Mouse (Mus musculus): ENCODE results near the gene Tmem259.

The Tmem259 gene

DNA sequence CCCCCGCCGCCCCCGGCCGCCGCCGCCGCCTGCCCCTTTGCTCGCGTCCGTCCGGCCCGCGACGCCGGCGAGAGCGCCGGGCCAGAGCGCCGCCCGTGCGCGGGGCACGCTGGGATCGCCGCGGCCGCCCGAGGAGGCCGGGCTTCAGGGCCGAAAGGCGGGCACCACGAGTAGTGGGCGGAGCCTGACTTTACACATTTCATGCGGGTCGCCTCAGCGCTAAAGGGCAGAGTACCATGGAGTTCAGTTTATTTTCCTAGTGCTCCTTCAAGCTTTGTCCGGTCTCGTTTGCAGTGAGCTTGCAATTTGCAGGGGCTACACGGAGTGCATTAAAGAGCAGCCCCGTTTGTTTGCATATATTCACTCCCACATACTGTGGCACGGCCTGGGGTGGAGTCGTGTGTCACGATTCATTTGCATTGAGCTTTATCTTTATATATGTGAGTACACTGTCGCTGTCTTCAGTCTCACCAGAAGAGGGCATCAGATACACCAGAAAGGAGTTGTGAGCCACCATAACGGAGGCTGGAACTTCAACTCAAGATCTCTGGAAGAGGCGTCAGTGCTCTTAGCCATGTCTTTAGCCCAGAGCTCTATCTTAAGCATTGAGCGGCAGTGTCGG is at the start of gene Tmem259:
Tmem259 (minus strand) TSS at position 136 of the 622 bp plus-strand sequence.
- peak; percentile 85 for DNase-seq (ENCODE audit: low spot score)

DNA sequence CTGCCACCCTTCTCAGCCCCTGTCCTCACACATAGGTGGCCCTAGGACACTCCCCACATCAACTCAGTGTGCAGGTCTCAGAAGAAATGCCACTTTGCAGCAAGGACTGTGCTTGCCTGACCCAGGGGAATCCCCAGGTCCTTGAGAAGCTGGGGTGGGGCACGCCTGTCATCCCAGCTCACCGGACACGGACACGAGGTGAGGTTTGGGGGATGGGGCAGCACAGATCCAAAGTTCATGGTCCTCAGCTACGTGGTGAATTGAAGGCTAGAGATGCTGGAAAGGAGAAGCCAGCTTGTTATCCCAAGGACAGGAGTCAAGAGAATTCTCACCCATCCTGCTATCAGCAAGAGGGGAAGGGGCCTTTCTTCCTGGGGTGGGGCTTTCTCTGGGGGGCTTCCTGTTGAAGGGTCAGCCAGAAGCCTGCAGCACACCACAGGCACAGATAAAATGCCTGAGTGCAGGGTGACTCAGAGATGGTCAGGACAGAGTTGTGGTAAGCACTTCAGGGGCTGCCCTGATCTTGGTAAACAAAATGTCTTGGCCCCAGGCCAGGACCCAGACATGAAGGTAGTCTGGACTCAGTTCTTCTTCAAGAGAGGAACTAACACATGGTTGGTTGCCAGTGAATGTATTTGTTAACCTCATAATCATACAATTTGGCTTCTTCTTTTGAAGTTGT is 48.8 kb upstream of the Tmem259 start:
- DNase-seq (ENCODE audit: low spot score): peak; percentile 47

GRCm38 (mm10) chr10:80030736-80031135 is 46.6 kb upstream of the Tmem259 start:
- no peak for DNase-seq (ENCODE audit: low spot score)

GRCm38 (mm10) chr10:80030191-80030590 is 46.1 kb upstream of the Tmem259 start:
- no peak for DNase-seq (ENCODE audit: low spot score)

DNA sequence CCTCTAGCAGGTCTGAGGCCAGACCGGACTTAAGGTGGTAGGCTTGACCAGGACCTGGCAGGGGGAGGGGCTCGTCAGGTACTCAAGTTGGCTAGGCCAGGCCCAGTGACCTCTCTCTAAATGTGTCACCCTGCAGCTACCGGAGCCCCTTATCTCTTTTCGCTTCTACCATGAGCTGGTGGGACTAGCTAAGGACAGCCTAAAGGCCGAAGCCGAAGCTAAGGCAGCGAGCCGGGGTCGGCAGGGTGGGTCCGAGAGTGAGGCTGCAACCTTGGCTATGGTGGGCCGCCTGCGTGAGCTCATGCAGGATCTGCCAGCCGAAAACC is 44.4 kb upstream of the Tmem259 start:
- no peak for DNase-seq (ENCODE audit: low spot score)

DNA sequence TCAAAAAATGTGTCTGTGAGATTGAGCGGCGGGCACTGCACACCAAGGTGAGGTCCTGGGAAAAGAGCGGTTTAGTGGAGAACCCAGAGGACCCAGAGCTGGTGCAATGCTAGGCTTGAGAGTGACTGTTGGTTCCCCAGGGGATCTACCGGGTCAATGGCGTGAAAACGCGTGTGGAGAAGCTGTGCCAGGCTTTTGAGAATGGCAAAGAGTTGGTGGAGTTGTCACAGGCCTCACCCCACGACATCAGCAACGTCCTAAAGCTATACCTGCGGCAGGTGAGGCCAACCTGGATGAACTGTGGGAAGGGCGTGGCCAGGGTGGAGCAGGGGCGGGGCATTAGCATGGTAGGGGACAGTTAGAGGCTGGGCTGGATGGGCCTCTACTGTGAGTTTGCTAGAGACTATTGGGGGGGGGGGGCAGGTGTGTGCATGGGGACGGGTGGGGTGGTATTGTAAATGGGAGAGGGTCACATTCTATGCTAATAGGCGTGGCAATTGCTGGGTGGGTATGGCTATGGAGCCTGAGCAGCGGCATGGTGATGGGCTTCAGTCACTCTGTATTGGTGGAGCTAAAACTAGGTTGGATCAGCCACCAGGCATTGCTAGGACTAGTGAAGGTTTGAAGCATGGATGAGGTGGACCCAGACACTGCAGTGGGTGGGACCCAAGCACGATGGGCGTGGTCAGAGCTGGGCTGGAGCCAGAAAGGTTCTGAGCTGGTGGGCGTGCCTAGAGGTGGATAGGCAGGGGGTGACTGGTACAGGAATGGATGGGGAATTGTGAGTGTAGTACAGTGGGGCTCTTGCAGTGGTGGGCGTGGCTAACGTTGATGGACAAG is 43.8 kb upstream of the Tmem259 start:
- no peak for DNase-seq (ENCODE audit: low spot score)

- DNase-seq (ENCODE audit: low spot score): no peak
Observed at GRCm38 (mm10) chr10:80025889-80026288, 41.8 kb upstream of the Tmem259 start.

GRCm38 (mm10) chr10:80025463-80025862 is 41.3 kb upstream of the Tmem259 start:
- DNase-seq (ENCODE audit: low spot score): no peak

DNA sequence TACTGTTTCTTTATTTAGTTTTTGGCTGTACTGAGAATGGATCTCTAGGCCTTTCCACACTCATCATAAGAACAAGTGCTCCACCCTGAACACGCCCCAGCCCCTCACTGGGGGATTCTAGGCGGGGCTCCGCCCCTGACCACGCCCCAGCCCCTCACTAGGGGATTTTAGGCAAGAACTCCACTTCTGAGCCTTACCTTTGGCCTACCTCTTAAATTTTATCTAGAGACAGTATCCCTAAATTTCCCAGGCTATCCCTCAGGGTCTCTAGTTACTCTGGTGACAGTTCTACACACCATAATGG is 40.9 kb upstream of the Tmem259 start:
- no peak for DNase-seq (ENCODE audit: low spot score)

DNA sequence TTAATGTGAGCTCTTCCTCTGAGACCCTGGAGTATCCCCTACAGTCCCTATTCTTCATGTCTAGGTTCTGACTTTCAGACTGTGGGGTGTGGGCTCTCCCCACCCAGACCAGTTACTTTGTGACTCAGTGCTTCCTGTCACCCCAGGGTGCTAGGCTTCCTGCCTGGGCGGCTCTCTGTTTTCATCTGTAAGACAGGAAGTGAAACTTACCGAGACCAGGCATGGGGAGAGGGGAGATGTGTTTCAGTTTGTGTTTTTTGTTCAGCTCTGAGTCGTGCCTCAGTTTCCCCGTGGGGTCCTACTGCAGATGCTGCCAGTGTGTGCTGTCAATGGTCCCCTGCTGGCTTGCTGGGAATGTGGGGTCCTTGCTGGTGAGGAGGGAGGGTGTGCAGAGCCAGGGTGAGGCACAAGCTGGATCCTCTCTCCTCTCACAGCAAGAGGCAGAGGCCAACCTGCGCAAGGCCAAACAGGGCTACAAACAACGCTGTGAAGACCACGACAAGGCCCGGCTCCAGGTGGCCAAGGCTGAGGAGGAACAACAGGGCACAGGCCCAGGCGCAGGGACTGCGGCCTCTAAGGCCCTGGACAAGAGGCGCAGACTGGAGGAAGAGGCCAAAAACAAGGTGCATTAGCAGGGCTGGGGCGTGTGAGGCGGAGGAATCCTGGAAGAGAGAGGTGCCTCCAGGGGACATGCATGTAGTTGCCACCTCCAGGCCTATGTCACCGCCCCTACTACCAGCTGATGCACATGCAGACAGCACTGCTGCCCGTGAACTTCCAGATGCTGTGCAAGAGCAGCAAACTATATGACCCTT is 40.3 kb upstream of the Tmem259 start:
- peak; percentile 40 for DNase-seq (ENCODE audit: low spot score)

DNA sequence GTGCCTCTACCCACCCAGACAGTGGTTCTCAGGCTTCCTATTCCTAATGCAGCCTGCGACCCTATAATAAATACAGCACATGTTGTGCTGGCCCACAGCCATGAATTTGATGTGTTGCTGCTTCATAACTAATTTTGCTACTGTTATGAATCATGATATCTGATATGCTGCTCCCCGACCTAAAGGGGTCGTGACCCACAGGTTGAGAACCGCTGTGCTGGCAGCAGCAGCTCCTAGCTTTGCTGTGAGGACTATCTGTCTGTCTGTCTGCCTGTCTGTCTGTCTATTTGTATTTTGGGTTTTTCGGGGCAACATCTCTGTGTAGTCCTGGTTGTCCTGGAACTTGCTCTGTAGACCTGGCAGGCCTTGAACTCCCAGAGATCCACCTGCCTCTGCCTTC is 39.6 kb upstream of the Tmem259 start:
- no peak for DNase-seq (ENCODE audit: low spot score)

GRCm38 (mm10) chr10:80022806-80023205 is 38.7 kb upstream of the Tmem259 start:
- no peak for DNase-seq (ENCODE audit: low spot score)

GRCm38 (mm10) chr10:80022164-80022563 is 38.0 kb upstream of the Tmem259 start:
- DNase-seq (ENCODE audit: low spot score): no peak

GRCm38 (mm10) chr10:80021320-80021641 is 37.2 kb upstream of the Tmem259 start:
- no peak for DNase-seq (ENCODE audit: low spot score)

- no peak for DNase-seq (ENCODE audit: low spot score)
Observed at GRCm38 (mm10) chr10:80020603-80021319, 36.6 kb upstream of the Tmem259 start.

DNA sequence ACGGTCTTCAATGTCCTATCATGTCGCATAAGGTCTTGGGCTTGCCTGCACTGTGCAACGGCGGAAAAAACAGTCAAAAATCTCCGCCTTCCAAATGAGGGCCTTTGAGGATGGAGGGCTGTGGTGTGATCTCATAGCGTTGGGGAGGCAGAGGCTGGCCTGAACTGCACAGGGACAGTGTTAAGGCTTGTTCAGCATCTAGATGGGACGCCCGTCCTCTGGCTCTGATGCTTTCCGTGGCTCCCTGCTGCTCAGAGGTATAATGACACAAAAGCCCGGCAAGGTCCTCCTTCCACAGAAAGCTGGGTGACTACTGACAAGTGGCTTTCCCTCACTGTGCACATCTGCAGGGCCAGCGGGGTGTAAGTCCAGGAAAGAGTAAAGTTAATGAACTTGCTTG is 36.1 kb upstream of the Tmem259 start:
- no peak for DNase-seq (ENCODE audit: low spot score)

DNA sequence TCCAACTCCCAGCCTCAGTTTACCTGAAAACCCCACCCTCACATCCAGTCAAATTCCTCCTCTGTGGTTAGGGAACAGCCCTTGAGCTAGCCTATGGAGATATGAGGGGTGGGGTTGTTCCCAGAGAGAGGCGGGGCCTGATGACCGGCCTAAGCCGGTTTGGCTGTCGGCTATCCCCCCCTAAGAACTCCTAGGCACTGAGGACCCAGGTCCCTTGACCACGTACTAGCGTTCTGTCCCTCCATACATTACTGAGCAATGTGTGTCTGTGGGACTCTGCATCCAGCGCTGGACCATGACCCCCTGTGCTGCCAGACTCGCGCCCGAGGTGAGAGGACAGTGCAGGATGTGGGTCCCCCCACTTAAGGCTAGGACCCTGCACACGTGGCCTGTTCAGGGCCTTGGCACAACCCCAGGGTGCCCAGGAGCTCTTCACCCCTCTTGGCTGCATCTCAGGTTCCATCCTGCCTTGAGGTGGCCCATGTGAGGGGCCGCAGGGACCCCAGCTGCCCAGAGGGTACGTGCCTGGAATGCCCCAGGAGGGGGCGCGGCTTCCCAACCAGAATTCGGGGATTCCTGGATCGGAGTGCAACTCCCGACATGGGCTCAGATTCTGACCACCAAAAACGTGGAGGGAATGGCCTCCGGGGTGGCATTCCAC is 35.5 kb upstream of the Tmem259 start:
- DNase-seq (ENCODE audit: low spot score): no peak

DNA sequence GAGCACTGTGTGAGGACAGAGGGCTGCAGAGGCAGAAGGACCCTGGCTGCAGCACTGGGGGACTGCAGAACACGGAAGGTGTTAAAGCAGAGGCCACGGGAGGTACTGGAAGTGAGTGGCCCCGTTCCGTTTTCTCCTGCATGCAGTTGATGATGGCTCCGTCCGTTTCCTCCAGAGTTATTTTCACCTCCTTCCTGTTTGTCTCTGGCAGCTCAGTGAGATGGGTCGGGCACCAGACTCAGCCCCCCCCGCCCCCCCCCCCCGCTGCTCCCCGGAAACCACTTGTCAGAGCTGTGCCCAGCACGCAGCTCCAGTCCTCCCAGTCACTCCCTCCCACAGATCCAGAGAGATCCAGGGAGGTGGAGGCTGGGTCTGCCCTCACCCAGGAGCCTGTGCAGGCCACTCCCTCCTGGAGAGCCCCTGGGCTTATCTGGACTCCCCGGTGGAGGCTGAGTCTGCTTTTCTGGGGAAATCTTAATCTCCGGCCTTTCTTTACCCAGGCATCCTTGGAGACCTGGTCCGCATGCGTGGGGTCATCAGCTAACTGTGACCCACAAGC is 34.7 kb upstream of the Tmem259 start:
- DNase-seq (ENCODE audit: low spot score): peak; percentile 34

DNA sequence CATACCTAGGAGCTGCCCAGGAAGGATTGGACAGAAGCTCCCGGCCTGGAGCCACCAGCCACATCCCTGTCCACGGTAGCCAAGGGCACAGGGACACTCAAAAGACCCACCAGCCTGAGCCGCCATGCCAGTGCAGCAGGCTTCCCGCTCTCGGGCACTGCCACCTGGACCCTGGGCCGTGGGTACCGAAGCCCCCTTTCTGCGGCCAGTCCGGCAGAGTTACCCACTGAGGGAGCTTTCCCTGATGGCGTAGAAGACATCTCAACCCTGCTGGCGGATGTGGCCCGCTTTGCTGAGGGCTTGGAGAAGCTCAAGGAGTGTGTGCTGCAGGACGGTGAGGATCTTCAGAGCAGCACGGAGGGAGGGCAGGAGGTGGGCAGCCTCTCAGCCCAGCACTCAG is 33.6 kb upstream of the Tmem259 start:
- DNase-seq (ENCODE audit: low spot score): no peak

- DNase-seq (ENCODE audit: low spot score): peak; percentile 71
Observed at GRCm38 (mm10) chr10:80017361-80017760, 33.2 kb upstream of the Tmem259 start.

DNA sequence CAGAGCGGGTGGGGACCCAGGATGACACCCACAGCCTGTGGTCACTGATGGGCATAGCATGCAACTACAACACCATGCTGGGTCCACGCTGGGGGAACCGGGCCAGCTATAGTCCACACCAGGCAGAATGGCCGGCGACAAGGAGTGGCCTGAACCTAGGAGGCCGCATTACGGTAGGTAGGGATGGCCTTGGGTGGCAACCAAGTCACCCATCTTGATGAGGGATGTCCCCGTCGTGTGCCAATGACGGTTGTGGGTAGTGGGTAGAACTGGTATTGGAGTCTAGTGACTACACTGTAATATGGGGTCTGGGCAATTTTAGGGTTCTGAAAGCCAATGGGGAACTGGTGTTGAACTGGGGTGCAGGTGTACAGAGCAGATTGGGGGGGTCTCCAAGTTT is 32.8 kb upstream of the Tmem259 start:
- no peak for DNase-seq (ENCODE audit: low spot score)
